Mouse (Mus musculus): ENCODE data around the gene Ddah1.
"Not testable (repeated sequence)": the region's sequence is repeated elsewhere in the genome, so short reads cannot be mapped to it uniquely, and the experiment has no call there.

The Ddah1 gene

DNA sequence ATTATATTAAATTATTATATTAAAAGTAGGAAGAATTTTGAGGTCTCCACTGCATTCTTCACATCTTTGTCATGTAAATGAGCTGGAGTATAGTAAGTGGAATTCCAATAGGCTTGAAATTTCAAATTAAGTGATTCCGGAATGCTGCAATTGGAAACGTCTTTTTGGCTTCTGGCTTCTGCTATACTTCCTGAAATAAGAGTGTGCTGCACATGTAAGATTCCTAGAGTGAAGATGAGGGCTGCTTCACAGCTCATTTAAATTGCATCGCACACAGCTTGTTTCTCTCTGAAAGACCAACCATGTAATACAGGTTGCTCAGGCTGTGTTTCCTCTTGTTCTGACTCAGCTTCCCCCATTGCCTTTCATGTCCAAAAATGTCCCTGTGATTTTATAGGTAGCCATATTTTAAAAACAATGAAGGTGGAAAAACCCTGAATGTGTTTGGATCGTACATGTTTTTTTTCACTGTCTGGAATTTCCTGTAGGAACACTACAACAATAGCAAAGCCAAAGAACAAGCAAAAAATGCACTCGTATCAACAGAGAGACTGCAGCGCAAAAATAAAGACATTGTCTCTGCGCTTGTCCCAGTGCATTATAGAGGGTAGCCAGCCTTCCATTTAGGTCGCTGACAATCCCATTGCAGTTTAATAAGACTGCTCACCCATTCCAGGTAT lies 105.7 kb downstream of the Ddah1 start:
- peak in 1 of 2 experiments; percentile 9 for DNase-seq (ENCODE audit: low spot score in 2 of 2)

GRCm38 (mm10) chr3:145864713-145865233 lies 106.3 kb downstream of the Ddah1 start:
- peak in 1 of 2 experiments; percentile 18 for DNase-seq (ENCODE audit: low spot score in 2 of 2)

DNA sequence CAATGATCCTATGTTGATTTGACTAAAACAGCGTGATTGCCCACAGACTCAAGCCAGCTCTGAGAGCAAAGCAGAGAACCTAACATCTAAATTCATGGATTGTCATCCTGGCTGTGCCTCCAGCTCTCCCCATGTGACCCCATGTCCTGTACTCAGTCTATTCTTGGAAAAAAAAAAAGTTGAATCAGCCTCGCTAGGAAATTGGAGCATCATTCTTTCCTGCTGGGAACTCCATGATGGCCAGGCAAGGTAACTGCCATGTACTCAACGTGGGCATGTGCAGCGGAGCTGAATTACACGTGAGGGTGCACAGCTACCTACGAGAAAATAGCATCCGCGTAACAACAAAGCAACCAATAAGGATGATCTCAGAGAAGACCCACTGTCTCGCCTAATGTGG lies 114.2 kb downstream of the Ddah1 start:
- DNase-seq (ENCODE audit: low spot score in 2 of 2): peak in 1 of 2 experiments; percentile 46

DNA sequence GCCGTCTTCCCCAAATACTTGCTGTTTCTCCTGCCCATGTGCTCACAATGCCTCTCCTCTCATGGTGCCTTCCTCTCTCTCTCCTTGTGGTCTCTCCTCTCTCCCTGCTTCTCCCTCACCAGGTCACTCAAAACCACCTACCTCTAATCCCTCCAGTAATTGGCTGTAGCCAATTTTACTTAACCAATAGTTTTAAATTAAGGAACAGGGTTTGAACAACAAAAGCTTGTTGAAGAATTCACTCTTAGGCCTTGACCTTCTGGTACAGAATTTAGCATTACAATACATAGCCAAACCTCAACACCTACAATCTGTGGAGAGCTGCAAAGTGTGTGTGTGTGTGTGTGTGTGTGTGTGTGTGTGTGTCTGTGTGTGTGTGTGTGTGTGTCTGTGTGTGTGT lies 114.8 kb downstream of the Ddah1 start:
- DNase-seq (ENCODE audit: low spot score in 2 of 2): no peak

GRCm38 (mm10) chr3:145874126-145874525 lies 115.7 kb downstream of the Ddah1 start:
- no peak for DNase-seq (ENCODE audit: low spot score in 2 of 2)

GRCm38 (mm10) chr3:145876120-145876519 lies 117.6 kb downstream of the Ddah1 start:
- no peak for DNase-seq (ENCODE audit: low spot score in 2 of 2)

DNA sequence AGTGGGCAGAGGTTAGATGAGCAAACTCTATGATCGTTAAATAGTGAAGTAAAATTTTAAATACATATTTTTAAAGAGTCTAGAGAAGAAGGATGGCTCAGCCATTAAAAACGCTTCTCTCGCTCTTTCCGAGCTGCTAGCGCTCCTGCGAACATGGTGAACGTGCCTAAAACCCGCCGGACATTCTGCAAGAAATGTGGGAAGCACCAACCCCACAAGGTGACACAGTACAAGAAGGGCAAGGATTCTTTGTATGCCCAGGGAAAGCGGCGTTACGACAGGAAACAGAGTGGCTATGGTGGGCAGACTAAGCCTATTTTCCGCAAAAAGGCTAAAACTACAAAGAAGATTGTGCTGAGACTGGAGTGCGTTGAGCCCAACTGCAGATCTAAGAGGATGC lies 120.4 kb downstream of the Ddah1 start:
- not testable (repeated sequence) for DNase-seq (ENCODE audit: low spot score in 2 of 2)

GRCm38 (mm10) chr3:145880335-145880734 lies 121.9 kb downstream of the Ddah1 start:
- DNase-seq (ENCODE audit: low spot score in 2 of 2): no peak

- DNase-seq (ENCODE audit: low spot score in 2 of 2): no peak
Observed at GRCm38 (mm10) chr3:145882076-145882874, 123.8 kb downstream of the Ddah1 start.

DNA sequence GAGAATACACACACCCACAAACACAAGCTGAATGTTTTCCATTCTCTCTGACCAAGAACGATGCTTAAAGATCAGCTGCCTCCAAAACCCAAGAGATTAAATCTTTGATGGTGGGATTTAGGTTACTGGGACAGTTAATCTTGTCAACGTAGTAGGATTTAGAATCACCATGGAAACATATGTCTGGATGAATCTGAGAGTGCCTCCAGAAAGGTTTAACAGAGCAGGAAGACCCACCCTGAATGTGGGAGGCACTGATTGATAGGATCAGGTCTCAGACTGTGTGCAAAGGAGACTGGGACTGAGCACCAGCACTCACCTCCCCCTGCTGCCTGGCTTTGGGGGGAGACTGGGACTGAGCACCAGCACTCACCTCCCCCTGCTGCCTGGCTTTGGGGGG lies 124.8 kb downstream of the Ddah1 start:
- DNase-seq (ENCODE audit: low spot score in 2 of 2): no peak

- DNase-seq (ENCODE audit: low spot score in 2 of 2): no peak
Observed at GRCm38 (mm10) chr3:145885376-145885775, 126.9 kb downstream of the Ddah1 start.

- DNase-seq (ENCODE audit: low spot score in 2 of 2): no peak
Observed at GRCm38 (mm10) chr3:145885851-145886464, 127.5 kb downstream of the Ddah1 start.

DNA sequence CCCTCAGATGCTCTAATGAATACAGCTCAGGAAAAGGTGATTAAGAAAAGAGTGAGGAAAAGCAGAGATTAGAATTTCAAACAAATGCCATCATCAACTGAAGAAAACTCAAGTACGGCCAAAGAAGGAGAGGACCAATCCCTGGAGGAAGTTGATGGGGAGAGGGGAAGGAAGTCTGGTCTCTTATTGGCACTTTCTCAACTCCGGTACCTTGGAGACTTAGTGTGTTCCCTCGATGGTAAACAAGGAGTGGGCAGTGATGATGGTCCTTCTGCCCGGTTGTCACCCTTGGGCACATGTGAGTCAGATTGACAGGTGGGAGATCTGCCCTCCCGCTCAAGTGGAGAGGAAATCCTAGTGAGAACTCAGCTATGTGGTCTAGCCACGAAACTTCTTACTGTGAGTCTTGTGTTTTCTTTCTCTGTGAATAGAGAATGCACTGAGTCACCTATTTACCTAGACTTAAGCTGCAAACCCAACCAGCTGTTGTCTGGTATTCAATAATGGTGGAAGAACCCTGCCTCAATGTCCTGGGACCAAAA lies 129.0 kb downstream of the Ddah1 start:
- DNase-seq (ENCODE audit: low spot score in 2 of 2): no peak

- no peak for DNase-seq (ENCODE audit: low spot score in 2 of 2)
Observed at GRCm38 (mm10) chr3:145890346-145891132, 132.1 kb downstream of the Ddah1 start.

DNA sequence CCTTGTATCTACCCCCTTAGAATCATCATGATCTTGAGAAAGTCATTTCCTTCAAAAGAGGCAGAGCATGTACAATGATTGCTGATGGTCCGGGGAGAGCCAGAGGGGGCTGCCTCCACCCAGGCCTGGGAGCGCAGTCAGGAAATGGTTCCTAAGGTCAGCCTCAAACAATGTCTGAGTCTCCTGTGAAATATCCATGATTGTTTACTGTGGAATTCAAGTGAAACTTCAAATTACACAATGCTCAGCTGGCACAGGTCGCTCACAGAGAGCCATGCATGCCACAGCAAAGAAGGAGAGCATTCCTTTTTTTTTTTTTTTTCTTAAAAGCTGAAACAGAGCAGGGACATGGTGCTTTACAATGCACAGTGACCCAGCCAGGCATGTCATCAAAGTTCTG lies 134.0 kb downstream of the Ddah1 start:
- DNase-seq (ENCODE audit: low spot score in 2 of 2): no peak

DNA sequence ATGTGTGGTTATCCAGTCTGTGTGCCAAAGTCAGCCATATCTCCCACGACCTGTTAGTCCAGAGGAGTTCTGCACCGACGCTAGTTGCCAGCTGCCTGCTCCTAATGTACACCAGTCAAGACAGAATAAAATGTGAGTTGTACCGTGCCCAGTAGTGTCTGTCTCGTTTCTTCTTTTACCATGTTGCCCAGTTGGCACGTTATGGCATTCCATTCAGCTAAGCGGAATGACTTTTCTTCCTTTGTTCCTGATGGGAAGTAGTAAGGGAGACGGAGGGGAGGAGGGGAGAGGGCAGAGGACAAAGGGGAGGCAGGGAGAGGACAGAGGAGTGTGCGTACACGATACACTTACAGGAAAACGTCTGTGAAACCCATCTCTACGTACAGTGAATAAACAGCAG lies 135.7 kb downstream of the Ddah1 start:
- DNase-seq (ENCODE audit: low spot score in 2 of 2): no peak

GRCm38 (mm10) chr3:145897749-145898148 lies 139.3 kb downstream of the Ddah1 start:
- DNase-seq (ENCODE audit: low spot score in 2 of 2): no peak

DNA sequence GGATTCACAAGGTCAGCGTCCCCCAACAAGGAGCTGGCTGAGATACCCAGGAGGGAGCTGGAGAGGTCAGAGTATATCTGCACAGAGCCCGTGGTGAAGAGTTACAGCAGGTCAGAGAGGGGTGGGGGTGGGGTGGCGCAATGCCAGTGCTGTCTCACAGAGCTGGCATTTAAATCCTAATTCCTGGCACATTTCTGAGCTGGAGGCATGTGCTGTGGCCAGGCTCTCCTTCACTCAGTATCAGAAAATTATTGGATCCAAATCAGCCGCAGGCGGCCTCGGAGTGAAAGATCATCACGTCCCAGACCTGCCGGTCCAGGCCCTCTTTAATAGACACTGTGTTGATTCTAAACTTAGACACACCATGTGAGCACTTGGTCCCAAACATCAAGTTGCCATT lies 141.4 kb downstream of the Ddah1 start:
- no peak for DNase-seq (ENCODE audit: low spot score in 2 of 2)

DNA sequence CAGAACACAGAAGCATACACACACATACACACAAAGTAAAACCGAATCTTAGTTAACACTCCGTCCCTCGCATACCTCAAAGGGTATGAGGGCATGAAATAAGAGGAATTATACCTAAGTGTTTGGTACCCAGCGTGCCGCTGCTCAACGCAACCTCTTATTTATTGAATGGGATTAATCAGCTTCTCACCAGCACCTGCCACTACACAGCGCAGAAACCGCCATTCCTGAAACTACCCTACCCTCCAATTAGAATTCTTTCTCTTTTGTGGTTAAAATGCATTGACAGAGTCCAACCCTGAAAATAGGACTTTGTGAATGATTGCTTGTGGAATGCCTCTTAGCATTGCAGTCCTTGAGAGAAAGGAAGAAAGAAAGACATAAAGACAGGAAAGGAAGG lies 145.1 kb downstream of the Ddah1 start:
- DNase-seq (ENCODE audit: low spot score in 2 of 2): no peak

- peak; percentile 36 to 80 for DNase-seq (ENCODE audit: low spot score in 2 of 2)
Observed at GRCm38 (mm10) chr3:145904850-145905776, 146.6 kb downstream of the Ddah1 start.
